ENCODE assay signal across 12 mouse cellular contexts in genomic region chr2:166549069-166549468, GRCm38 (mm10).
A peak's percentile ranks its signal among the peaks of the same experiment; 100 is the strongest.
DNase-seq lines count a peak whose midpoint lies in the region; ATAC-seq and TF ChIP-seq lines count a peak whose summit lies in the region.
"Had no signal": no experiment of that assay in that cellular context is flagged by ENCODE, and none has a peak within 500 bp of the region (broad histone marks: within the 10 kb centered on the region; RNA-seq: fewer than 3 reads in every experiment).

No protein-coding gene starts in this region.

- no peak for ATAC-seq in midbrain, embryonic 13.5 days
- ATAC-seq in midbrain, embryonic 11.5 days (ENCODE audit: low FRiP score): no peak
- ATAC-seq in limb, embryonic 12.5 days (ENCODE audit: insufficient number of reproducible peaks, insufficient read depth, low FRiP score, low TSS enrichment, low read depth): no peak

- H3K36me3 ChIP-seq in midbrain, embryonic 13.5 days: no peaks in the 10 kb centered on the region
- no peaks in the 10 kb centered on the region for H3K36me3 ChIP-seq in midbrain, embryonic 11.5 days (ENCODE audit: control insufficient read depth, insufficient read depth, low read length)
- no peaks in the 10 kb centered on the region for H3K36me3 ChIP-seq in limb, embryonic 12.5 days

- TF ChIP-seq POLR2A in bone marrow, adult 2 months (IDR thresholded peaks at IDR 0.05; ENCODE audit: borderline replicate concordance, control insufficient read depth, low read depth, low read length): no peak; the same call in 1 of the 2 replicates

- intact Hi-C loops in left cerebral cortex, postnatal 14 days (cut with DNase I): loop anchor here (10.0 kb wide), 1 partner anchor 114 kb away; no protein-coding TSS in a partner anchor

- 95% methylated on average over 5 of the region's 5 CpGs for WGBS in midbrain, embryonic 13.5 days
- 87% methylated on average over 5 of the region's 5 CpGs for WGBS in midbrain, embryonic 11.5 days
- WGBS in bone marrow, adult 2 months: 8% methylated on average over 5 of the region's 5 CpGs
- WGBS in limb, embryonic 12.5 days: 84% methylated on average over 5 of the region's 5 CpGs

- no peak overlapping the region for H3K4me3 ChIP-seq in midbrain, embryonic 13.5 days (replicated peaks)
- H3K4me3 ChIP-seq in midbrain, embryonic 11.5 days (ENCODE audit: low read depth, low read length): no peak overlapping the region
- peak overlapping the region; percentile 56 for H3K4me3 ChIP-seq in bone marrow, adult 2 months (replicated peaks; ENCODE audit: control insufficient read depth, low read depth, low read length)
- no peak overlapping the region for H3K4me3 ChIP-seq in limb, embryonic 12.5 days (replicated peaks)

- H3K4me1 ChIP-seq in midbrain, embryonic 13.5 days (replicated peaks): peaks cover 51% of the 10 kb centered on the region
- peaks cover 18% of the 10 kb centered on the region for H3K4me1 ChIP-seq in midbrain, embryonic 11.5 days (ENCODE audit: control insufficient read depth, insufficient read depth, low read length)
- H3K4me1 ChIP-seq in bone marrow, adult 2 months (ENCODE audit: control insufficient read depth, insufficient read depth, low read length): peaks cover 11% of the 10 kb centered on the region
- H3K4me1 ChIP-seq in limb, embryonic 12.5 days (replicated peaks): peaks cover 61% of the 10 kb centered on the region

- H3K9me3 ChIP-seq in midbrain, embryonic 13.5 days: no peaks in the 10 kb centered on the region
- no peaks in the 10 kb centered on the region for H3K9me3 ChIP-seq in midbrain, embryonic 11.5 days (ENCODE audit: control insufficient read depth, low read length)
- no peaks in the 10 kb centered on the region for H3K9me3 ChIP-seq in limb, embryonic 12.5 days

- H3K4me2 ChIP-seq in midbrain, embryonic 13.5 days (replicated peaks): no peak overlapping the region
- no peak overlapping the region for H3K4me2 ChIP-seq in midbrain, embryonic 11.5 days
- no peak overlapping the region for H3K4me2 ChIP-seq in limb, embryonic 12.5 days

- no peak for TF ChIP-seq CTCF in bone marrow, adult 2 months (IDR thresholded peaks at IDR 0.05; ENCODE audit: control insufficient read depth, insufficient read depth, low read length)

- H3K9ac ChIP-seq in midbrain, embryonic 13.5 days (replicated peaks): no peak overlapping the region
- H3K9ac ChIP-seq in midbrain, embryonic 11.5 days (ENCODE audit: low read length): no peak overlapping the region
- H3K9ac ChIP-seq in limb, embryonic 12.5 days (replicated peaks): no peak overlapping the region

- H3K27ac ChIP-seq in midbrain, embryonic 13.5 days: peak overlapping the region; percentile 71
- no peak overlapping the region for H3K27ac ChIP-seq in midbrain, embryonic 11.5 days (ENCODE audit: low read depth, low read length)
- H3K27ac ChIP-seq in bone marrow, adult 2 months (ENCODE audit: control insufficient read depth, insufficient read depth, low read depth, low read length, poor library complexity): peak overlapping the region; percentile 90
- 0 out of 2 replicates have a peak overlapping the region, but pooled peaks have one; percentile 23 for H3K27ac ChIP-seq in limb, embryonic 12.5 days

- DNase-seq in midbrain, embryonic 11.5 days (ENCODE audit: low spot score, missing footprints): no peak
- peak; percentile 78 for DNase-seq in thymus, postnatal 14 days
- DNase-seq in left cerebral cortex, postnatal 14 days (ENCODE audit: low spot score in 2 of 2): no peak
- DNase-seq in right cerebral cortex, postnatal 25 days: no peak
- DNase-seq: cerebellum, postnatal 25 days; gastrocnemius, postnatal 14 days; heart, postnatal 14 days; kidney, postnatal 14 days; lung, adult 18-20 months had no signal

- H3K27me3 ChIP-seq in midbrain, embryonic 13.5 days: peaks cover 10% of the 10 kb centered on the region; the same call in 1 of the 2 replicates
- H3K27me3 ChIP-seq in midbrain, embryonic 11.5 days (ENCODE audit: control insufficient read depth, insufficient read depth, low read length): no peaks in the 10 kb centered on the region; the same call in 1 of the 2 replicates
- H3K27me3 ChIP-seq in limb, embryonic 12.5 days: no peaks in the 10 kb centered on the region
